Mouse (Mus musculus) small intestine, adult 2 months (tissue): ENCODE measurements around the gene Nkx3-2. TPM values are rescaled to one million over a fixed set of nuclear protein-coding genes. Genes with fewer than 3 reads are reported as not detected.

ENCODE experiments used
- H3K27ac ChIP-seq: fragments of 200-500 bp; 2 replicates; pipeline ENCODE4 v1.5.1; 2012; ENCODE audit warnings: low read depth, low read length, control low read depth, inconsistent platforms; ENCODE audit not compliant: insufficient read depth
- H3K27me3 ChIP-seq: fragments of 200-500 bp; 2 replicates; pipeline ENCODE4 v1.6.1; 2012; ENCODE audit warnings: mild to moderate bottlenecking, moderate library complexity, low read length, inconsistent platforms; ENCODE audit not compliant: control insufficient read depth, insufficient read depth
- H3K36me3 ChIP-seq: fragments of 200-500 bp; 2 replicates; pipeline ENCODE4 v1.6.1; 2012; ENCODE audit warnings: mild to moderate bottlenecking, low read length, control low read depth, inconsistent platforms; ENCODE audit not compliant: control insufficient read depth, insufficient read depth
- H3K4me1 ChIP-seq: fragments of 200-500 bp; 2 replicates; pipeline ENCODE4 v1.6.1; 2012; ENCODE audit warnings: low read length, inconsistent platforms, mixed read lengths; ENCODE audit not compliant: control insufficient read depth, insufficient read depth, insufficient read length
- H3K4me3 ChIP-seq: fragments of 200-500 bp; 2 replicates; pipeline ENCODE4 v1.5.1; 2012; ENCODE audit warnings: low read depth, mild to moderate bottlenecking, control low read depth, inconsistent platforms, low read length, moderate library complexity
- CTCF ChIP-seq: fragments of 200-500 bp; IDR thresholded peaks from 2 replicates; pipeline ENCODE4 v1.5.1; 2012; ENCODE audit warnings: low read depth, mild to moderate bottlenecking, control low read depth, inconsistent platforms, low read length, moderate library complexity, mixed read lengths; ENCODE audit not compliant: insufficient replicate concordance, insufficient read length; ENCODE audit errors: extremely low read depth
- POLR2A ChIP-seq: fragments of 200-500 bp; IDR thresholded peaks from 2 replicates; pipeline ENCODE4 v1.6.1; 2012; ENCODE audit warnings: low read depth, mild to moderate bottlenecking, control low read depth, inconsistent platforms, low read length, moderate library complexity
- WGBS: fragments of 180-500 bp; shearing (Covaris S2); methylation state at CpG from one replicate; pipeline ENCODE4 v1.1.7; 2018; 5-methylcytosine and 5-hydroxymethylcytosine counted together
- polyA plus RNA-seq: library from polyadenylated mRNA; depleted of rRNA; stranded (reverse); fragments of >200 nt; gene quantifications from 2 replicates; pipeline ENCODE4 v1.2.3, GENCODE M21; 2012

Gene Nkx3-2
- polyA plus RNA-seq, 1 experiment = 1.7 TPM

GRCm38 (mm10) chr5:41754836-41755235 is 9.5 kb downstream of the Nkx3-2 start:
- 4% methylated on average over 16 of the region's 16 CpGs for WGBS
- H3K4me3 ChIP-seq = no peak overlapping the region
- TF ChIP-seq POLR2A (no peak), CTCF (no peak)
- no peaks in the 10 kb centered on the region for H3K36me3 ChIP-seq
- no peak overlapping the region for H3K27ac ChIP-seq
- no peaks in the 10 kb centered on the region for H3K4me1 ChIP-seq
- H3K27me3 ChIP-seq = peaks cover 35% of the 10 kb centered on the region

GRCm38 (mm10) chr5:41754226-41754775 is 10.0 kb downstream of the Nkx3-2 start:
- peaks cover 34% of the 10 kb centered on the region for H3K27me3 ChIP-seq
- WGBS = 5% methylated on average over 17 of the region's 17 CpGs
- no peak overlapping the region for H3K4me3 ChIP-seq
- H3K27ac ChIP-seq = no peak overlapping the region
- TF ChIP-seq CTCF (no peak), POLR2A (no peak)
- no peaks in the 10 kb centered on the region for H3K36me3 ChIP-seq
- H3K4me1 ChIP-seq = no peaks in the 10 kb centered on the region

- peaks cover 30% of the 10 kb centered on the region for H3K27me3 ChIP-seq
- WGBS = 48% methylated on average over 4 of the region's 4 CpGs
Observed at GRCm38 (mm10) chr5:41752721-41753120, 11.6 kb downstream of the Nkx3-2 start.

GRCm38 (mm10) chr5:41744898-41745780 is 19.2 kb downstream of the Nkx3-2 start:
- Histone ChIP-seq H3K27me3 (peaks cover 14% of the 10 kb centered on the region), H3K36me3 (no peaks in the 10 kb centered on the region), H3K27ac (no peak overlapping the region), H3K4me3 (no peak overlapping the region), H3K4me1 (no peaks in the 10 kb centered on the region)
- 14% methylated on average over 12 of the region's 15 CpGs for WGBS
- no peak for TF ChIP-seq POLR2A
- no peak for TF ChIP-seq CTCF

More at GRCm38 (mm10) chr5:41752721-41753120, 11.6 kb downstream of the Nkx3-2 start:
- no peak overlapping the region for H3K4me3 ChIP-seq
- TF ChIP-seq CTCF (no peak), POLR2A (no peak)
- H3K27ac ChIP-seq = no peak overlapping the region
- no peaks in the 10 kb centered on the region for H3K4me1 ChIP-seq
- H3K36me3 ChIP-seq = no peaks in the 10 kb centered on the region

- Histone ChIP-seq H3K27ac (no peak overlapping the region), H3K4me3 (no peak overlapping the region), H3K27me3 (peaks cover 14% of the 10 kb centered on the region), H3K36me3 (no peaks in the 10 kb centered on the region), H3K4me1 (no peaks in the 10 kb centered on the region)
- TF ChIP-seq POLR2A = no peak
- no peak for TF ChIP-seq CTCF
- 20% methylated on average over 7 of the region's 7 CpGs for WGBS
Observed at GRCm38 (mm10) chr5:41744234-41744633, 20.1 kb downstream of the Nkx3-2 start.

GRCm38 (mm10) chr5:41738817-41739216 is 25.5 kb downstream of the Nkx3-2 start:
- Histone ChIP-seq H3K27me3 (no peaks in the 10 kb centered on the region; the same call in 1 of the 2 replicates), H3K36me3 (no peaks in the 10 kb centered on the region), H3K27ac (no peak overlapping the region), H3K4me1 (no peaks in the 10 kb centered on the region), H3K4me3 (no peak overlapping the region)
- WGBS = 38% methylated on average over 6 of the region's 6 CpGs
- no peak for TF ChIP-seq CTCF
- TF ChIP-seq POLR2A = no peak

GRCm38 (mm10) chr5:41737039-41737438 is 27.3 kb downstream of the Nkx3-2 start:
- H3K27ac ChIP-seq = no peak overlapping the region
- H3K4me1 ChIP-seq = no peaks in the 10 kb centered on the region
- no peak overlapping the region for H3K4me3 ChIP-seq
- no peaks in the 10 kb centered on the region; the same call in 1 of the 2 replicates for H3K27me3 ChIP-seq
- no peaks in the 10 kb centered on the region for H3K36me3 ChIP-seq
- WGBS = 55% methylated on average over 5 of the region's 5 CpGs
- TF ChIP-seq POLR2A (no peak), CTCF (no peak)
